Mouse (Mus musculus) spleen, embryonic (tissue): ENCODE data around the gene Mycn.

Experiments used
- CTCF ChIA-PET: fragments of 350-600 bp; sonication (Branson Sonifier 250); formaldehyde crosslinking; loops from one replicate; lab custom pipeline; 2022; lab: Charles Lee

The Mycn gene

GRCm38 (mm10) chr12:12926975-12927527 is 14.7 kb downstream of the Mycn start:
- CTCF ChIA-PET: no interaction called here

- CTCF ChIA-PET: no interaction called here
Observed at GRCm38 (mm10) chr12:12924446-12924845, 17.3 kb downstream of the Mycn start.

GRCm38 (mm10) chr12:12920166-12921157 is 21.3 kb downstream of the Mycn start:
- CTCF ChIA-PET: no interaction called here

- CTCF ChIA-PET: interaction anchor here (0.7 kb wide), 1 partner anchor 28 kb away, joined by 3 read pairs; no protein-coding TSS in a partner anchor
Observed at GRCm38 (mm10) chr12:12916298-12916697, 25.4 kb downstream of the Mycn start.

- CTCF ChIA-PET: no interaction called here
Observed at GRCm38 (mm10) chr12:12910356-12910979, 31.2 kb downstream of the Mycn start.

GRCm38 (mm10) chr12:12909631-12910277 is 32.0 kb downstream of the Mycn start:
- CTCF ChIA-PET: no interaction called here

- CTCF ChIA-PET: no interaction called here
Observed at GRCm38 (mm10) chr12:12906771-12907170, 34.9 kb downstream of the Mycn start.

- CTCF ChIA-PET: no interaction called here
Observed at GRCm38 (mm10) chr12:12906321-12906720, 35.4 kb downstream of the Mycn start.

GRCm38 (mm10) chr12:12905117-12905516 is 36.6 kb downstream of the Mycn start:
- CTCF ChIA-PET: no interaction called here

- CTCF ChIA-PET: no interaction called here
Observed at GRCm38 (mm10) chr12:12904512-12904953, 37.2 kb downstream of the Mycn start.

- CTCF ChIA-PET: no interaction called here
Observed at GRCm38 (mm10) chr12:12904086-12904485, 37.6 kb downstream of the Mycn start.

GRCm38 (mm10) chr12:12902403-12902802 is 39.3 kb downstream of the Mycn start:
- CTCF ChIA-PET: no interaction called here

GRCm38 (mm10) chr12:12898356-12899126 is 43.2 kb downstream of the Mycn start:
- CTCF ChIA-PET: no interaction called here

GRCm38 (mm10) chr12:12893986-12894385 is 47.7 kb downstream of the Mycn start:
- CTCF ChIA-PET: no interaction called here

GRCm38 (mm10) chr12:12886191-12886889 is 55.4 kb downstream of the Mycn start:
- CTCF ChIA-PET: no interaction called here
